Mouse (Mus musculus) olfactory bulb, adult 2 months (tissue): ENCODE results near the gene Prickle3.

Experiments used
- CTCF ChIP-seq: fragments of 200-500 bp; IDR thresholded peaks from 2 replicates; pipeline ENCODE4 v1.5.1; 2012; ENCODE audit warnings: low read depth, mild to moderate bottlenecking, low read length, moderate library complexity; ENCODE audit not compliant: insufficient read depth
- POLR2A ChIP-seq: fragments of 200-500 bp; IDR thresholded peaks from 2 replicates; pipeline ENCODE4 v1.6.1; 2012; ENCODE audit warnings: mild to moderate bottlenecking, low read depth, low read length, moderate library complexity; ENCODE audit not compliant: insufficient read depth

- TF ChIP-seq POLR2A (no peak), CTCF (no peak)
Measured at GRCm38 (mm10) chrX:7672739-7673138, 15.7 kb downstream of the Prickle3 start.
